ENCODE assay signal across 9 mouse cellular contexts in genomic region chr19:23143074-23143445, GRCm38 (mm10). TPM values are rescaled to one million over a fixed set of nuclear protein-coding genes. Genes with fewer than 3 reads are reported as not detected.
DNase-seq lines count a peak whose midpoint lies in the region; ATAC-seq and TF ChIP-seq lines count a peak whose summit lies in the region.
"Had no signal": no experiment of that assay in that cellular context is flagged by ENCODE, and none has a peak within 500 bp of the region (broad histone marks: within the 10 kb centered on the region; RNA-seq: fewer than 3 reads in every experiment).

No protein-coding gene starts in this region.

- no peak overlapping the region for H3K9ac ChIP-seq in forebrain, embryonic 14.5 days (ENCODE audit: low read length)
- H3K9ac ChIP-seq in forebrain, embryonic 11.5 days (ENCODE audit: low read length) = no peak overlapping the region
- H3K9ac ChIP-seq in lung, postnatal 0 days (replicated peaks; ENCODE audit: low read depth) = peak overlapping the region; percentile 100
- H3K9ac ChIP-seq in limb, embryonic 13.5 days = no peak overlapping the region
- H3K9ac ChIP-seq in stomach, embryonic 15.5 days = no peak overlapping the region

- no peaks in the 10 kb centered on the region for H3K36me3 ChIP-seq in forebrain, embryonic 14.5 days (ENCODE audit: control insufficient read depth, insufficient read depth, low read length)
- no peaks in the 10 kb centered on the region for H3K36me3 ChIP-seq in forebrain, embryonic 11.5 days (ENCODE audit: control insufficient read depth, insufficient read depth, low read length)
- peaks cover 3% of the 10 kb centered on the region; the same call in 1 of the 2 replicates for H3K36me3 ChIP-seq in lung, postnatal 0 days (ENCODE audit: insufficient read depth, low read length)
- H3K36me3 ChIP-seq in limb, embryonic 13.5 days = no peaks in the 10 kb centered on the region
- no peaks in the 10 kb centered on the region for H3K36me3 ChIP-seq in stomach, embryonic 15.5 days

- no peak for TF ChIP-seq EP300 in lung, postnatal 0 days (IDR thresholded peaks at IDR 0.05)

- ATAC-seq in forebrain, embryonic 14.5 days = no peak
- ATAC-seq in forebrain, embryonic 11.5 days (replicated peaks; ENCODE audit: low FRiP score) = no peak
- ATAC-seq in lung, postnatal 0 days = no peak
- no peak for ATAC-seq in limb, embryonic 13.5 days (ENCODE audit: low FRiP score, low read depth)
- ATAC-seq in stomach, embryonic 15.5 days (ENCODE audit: insufficient read depth, low FRiP score, low read depth) = no peak

- no peak for TF ChIP-seq CTCF in lung, postnatal 0 days (IDR thresholded peaks at IDR 0.05)

- 67% methylated on average over 7 of the region's 7 CpGs for WGBS in forebrain, embryonic 14.5 days
- 65% methylated on average over 7 of the region's 7 CpGs for WGBS in forebrain, embryonic 11.5 days
- 48% methylated on average over 7 of the region's 7 CpGs for WGBS in lung, postnatal 0 days
- 50% methylated on average over 7 of the region's 7 CpGs for WGBS in limb, embryonic 13.5 days
- WGBS in stomach, embryonic 15.5 days = 65% methylated on average over 7 of the region's 7 CpGs

- H3K4me1 ChIP-seq in forebrain, embryonic 14.5 days (ENCODE audit: control insufficient read depth, insufficient read depth, low read length) = peaks cover 7% of the 10 kb centered on the region; the same call in 1 of the 2 replicates
- peaks cover 13% of the 10 kb centered on the region for H3K4me1 ChIP-seq in forebrain, embryonic 11.5 days (replicated peaks; ENCODE audit: control insufficient read depth, insufficient read depth, low read length)
- peaks cover 21% of the 10 kb centered on the region; the same call in 1 of the 2 replicates for H3K4me1 ChIP-seq in lung, postnatal 0 days (ENCODE audit: insufficient read depth, low read depth, low read length)
- H3K4me1 ChIP-seq in limb, embryonic 13.5 days = peaks cover 20% of the 10 kb centered on the region
- H3K4me1 ChIP-seq in stomach, embryonic 15.5 days = 0 out of 2 replicates have a peak, but pooled peaks cover 7% of the 10 kb centered on the region

- H3K4me3 ChIP-seq in forebrain, embryonic 14.5 days (ENCODE audit: low read depth, low read length) = no peak overlapping the region
- no peak overlapping the region for H3K4me3 ChIP-seq in forebrain, embryonic 11.5 days (ENCODE audit: low read depth, low read length)
- H3K4me3 ChIP-seq in lung, postnatal 0 days (ENCODE audit: low read depth, low read length) = peak overlapping the region; percentile 97
- H3K4me3 ChIP-seq in limb, embryonic 13.5 days = peak overlapping the region; percentile 63
- peak overlapping the region; percentile 56 for H3K4me3 ChIP-seq in stomach, embryonic 15.5 days (replicated peaks)

- no peak for DNase-seq in forebrain, embryonic 14.5 days (ENCODE audit: low spot score)
- no peak for DNase-seq in forebrain, embryonic 11.5 days (ENCODE audit: low spot score)
- no peak for DNase-seq in lung, postnatal 0 days (ENCODE audit: low spot score)
- DNase-seq in lung, postnatal 10 days = no peak
- DNase-seq in B cell, adult 2 months = no peak
- DNase-seq in cerebellum, adult 18-20 months = no peak

- H3K27ac ChIP-seq in forebrain, embryonic 14.5 days (ENCODE audit: low read depth, low read length) = no peak overlapping the region
- H3K27ac ChIP-seq in forebrain, embryonic 11.5 days (ENCODE audit: low read depth, low read length) = no peak overlapping the region
- H3K27ac ChIP-seq in lung, postnatal 0 days (ENCODE audit: low read length) = peak overlapping the region; percentile 100
- no peak overlapping the region for H3K27ac ChIP-seq in limb, embryonic 13.5 days
- H3K27ac ChIP-seq in stomach, embryonic 15.5 days = no peak overlapping the region

- H3K4me2 ChIP-seq in forebrain, embryonic 14.5 days (ENCODE audit: low read length) = peak overlapping the region; percentile 99; the same call in 1 of the 2 replicates
- no peak overlapping the region for H3K4me2 ChIP-seq in forebrain, embryonic 11.5 days (ENCODE audit: low read depth, low read length, severe bottlenecking)
- H3K4me2 ChIP-seq in lung, postnatal 0 days (replicated peaks; ENCODE audit: low read depth, low read length) = peak overlapping the region; percentile 87
- H3K4me2 ChIP-seq in limb, embryonic 13.5 days (replicated peaks) = peak overlapping the region; percentile 98
- H3K4me2 ChIP-seq in stomach, embryonic 15.5 days = peak overlapping the region; percentile 82

- H3K9me3 ChIP-seq in forebrain, embryonic 14.5 days (replicated peaks; ENCODE audit: control insufficient read depth, low read length) = no peaks in the 10 kb centered on the region
- no peaks in the 10 kb centered on the region for H3K9me3 ChIP-seq in forebrain, embryonic 11.5 days (ENCODE audit: control insufficient read depth, low read length)
- H3K9me3 ChIP-seq in lung, postnatal 0 days (ENCODE audit: low read length) = no peaks in the 10 kb centered on the region
- no peaks in the 10 kb centered on the region for H3K9me3 ChIP-seq in limb, embryonic 13.5 days
- no peaks in the 10 kb centered on the region for H3K9me3 ChIP-seq in stomach, embryonic 15.5 days

- peaks cover 16% of the 10 kb centered on the region for H3K27me3 ChIP-seq in forebrain, embryonic 14.5 days (replicated peaks; ENCODE audit: control insufficient read depth, insufficient read depth, low read length)
- H3K27me3 ChIP-seq in forebrain, embryonic 11.5 days (ENCODE audit: control insufficient read depth, insufficient read depth, low read length) = peaks cover 18% of the 10 kb centered on the region
- H3K27me3 ChIP-seq in lung, postnatal 0 days (replicated peaks; ENCODE audit: insufficient read depth, low read length) = no peaks in the 10 kb centered on the region
- peaks cover 29% of the 10 kb centered on the region for H3K27me3 ChIP-seq in limb, embryonic 13.5 days
- H3K27me3 ChIP-seq in stomach, embryonic 15.5 days (replicated peaks) = no peaks in the 10 kb centered on the region; the same call in 1 of the 2 replicates
- H3K27me3 ChIP-seq: CH12.LX had no signal

RNA-seq across cellular contexts. Expression of gene Klf9, which starts 2.0 kb away (rescaled TPM):
- polyA plus RNA-seq in forebrain, embryonic 14.5 days (2014; fragmentation: Nextera tagmentation; extraction: Ambion mirVana) = 0.97 and 1.1 TPM in 2 replicates
- polyA plus RNA-seq in forebrain, embryonic 11.5 days (2014; fragmentation: Nextera tagmentation; extraction: Ambion mirVana) = 0.86 and 0.91 TPM in 2 replicates
- polyA plus RNA-seq in lung, postnatal 0 days (2015; fragmentation: Nextera tagmentation; extraction: Ambion mirVana) = 28.8 and 46.2 TPM in 2 replicates
- 1.8 and 1.9 TPM in 2 replicates for polyA plus RNA-seq in limb, embryonic 13.5 days (2015; fragmentation: Nextera tagmentation; extraction: Ambion mirVana)
- polyA plus RNA-seq in stomach, embryonic 15.5 days (2015; fragmentation: Nextera tagmentation; extraction: Ambion mirVana) = 6.8 and 8.1 TPM in 2 replicates

Comparison
In these comparisons a context has a peak if more than half of its experiments do, and no peak if none do; other contexts are left out.
1. H3K4me3 ChIP-seq: peak in lung, postnatal 0 days (single experiment), limb, embryonic 13.5 days (single experiment) and stomach, embryonic 15.5 days (single experiment); none in forebrain, embryonic 14.5 days (single experiment) and forebrain, embryonic 11.5 days (single experiment).